Mouse (Mus musculus) fibroblast of lung, adult 2 months (primary cell): ENCODE measurements at regions not wholly inside any gene's neighbourhood (a gene's known extent, or its start where the extent isn't known, plus 50 kb on each side); places are given as distances from the start of the nearest gene placed in this dataset.

Experiments used
- DNase-seq: peaks from one replicate; pipeline ENCODE4 v3.0.0-alpha.2; 2011; ENCODE audit warnings: low read depth

DNA sequence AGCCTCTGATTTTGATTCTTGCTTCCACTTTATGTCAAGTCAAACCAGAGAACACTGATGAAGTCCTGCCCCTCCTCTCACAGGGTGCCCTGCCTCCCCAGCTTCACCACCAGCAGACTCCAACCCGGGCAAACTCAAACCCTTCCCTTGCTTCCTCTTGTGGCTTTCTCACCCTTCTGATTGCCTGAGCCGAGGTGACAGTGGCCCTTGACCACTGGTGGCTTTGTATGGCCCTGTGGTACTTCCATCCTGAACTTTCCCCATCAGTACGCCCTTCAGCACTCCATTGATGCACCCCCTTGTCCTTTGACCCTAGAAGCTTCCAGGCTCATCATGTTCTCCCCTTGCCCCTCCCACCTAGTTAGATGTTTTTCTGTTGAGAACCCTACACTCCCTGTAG, 287.0 kb downstream of the 3100002H09Rik start:
- DNase-seq, result no peak

DNA sequence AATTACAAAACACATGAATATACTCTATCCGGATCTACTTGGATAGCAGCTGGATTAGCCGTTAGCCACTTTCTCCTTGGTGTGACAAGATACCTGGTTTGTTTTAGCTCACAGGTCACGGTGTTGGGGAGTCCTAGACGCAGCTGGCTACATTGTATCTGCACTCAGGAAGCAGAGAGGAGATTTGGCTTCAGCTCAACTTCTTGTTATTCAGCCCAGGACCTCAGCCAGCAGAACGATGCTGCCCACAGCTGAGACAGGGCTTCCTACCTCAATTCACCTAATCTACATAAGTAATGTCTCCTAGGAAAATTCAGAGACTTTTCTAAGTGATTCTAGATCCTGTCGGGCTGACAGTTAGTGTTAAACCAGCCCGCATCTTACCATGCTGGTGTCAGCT, 289.4 kb downstream of the 3100002H09Rik start:
- no peak for DNase-seq

DNA sequence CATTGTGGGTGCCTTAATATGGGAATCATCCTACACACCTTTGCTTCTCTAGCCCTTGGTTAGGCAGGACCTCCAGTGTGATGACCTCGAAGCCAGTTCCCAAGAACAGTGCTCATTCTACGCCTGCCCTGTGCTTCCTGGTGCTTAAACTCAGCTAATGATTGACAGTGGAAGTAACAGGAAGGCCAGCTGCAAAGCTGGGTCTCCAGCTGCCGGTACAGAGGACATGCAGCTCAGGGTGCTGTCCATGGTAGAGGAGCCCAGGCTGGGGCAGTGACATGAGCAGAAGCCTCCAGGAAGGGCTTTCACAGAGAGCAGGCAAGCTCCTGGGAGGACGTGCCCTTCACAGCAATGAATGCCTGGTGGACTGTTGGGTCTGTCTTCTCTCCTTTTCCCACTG, 293.6 kb downstream of the 3100002H09Rik start:
- DNase-seq, result no peak

DNA sequence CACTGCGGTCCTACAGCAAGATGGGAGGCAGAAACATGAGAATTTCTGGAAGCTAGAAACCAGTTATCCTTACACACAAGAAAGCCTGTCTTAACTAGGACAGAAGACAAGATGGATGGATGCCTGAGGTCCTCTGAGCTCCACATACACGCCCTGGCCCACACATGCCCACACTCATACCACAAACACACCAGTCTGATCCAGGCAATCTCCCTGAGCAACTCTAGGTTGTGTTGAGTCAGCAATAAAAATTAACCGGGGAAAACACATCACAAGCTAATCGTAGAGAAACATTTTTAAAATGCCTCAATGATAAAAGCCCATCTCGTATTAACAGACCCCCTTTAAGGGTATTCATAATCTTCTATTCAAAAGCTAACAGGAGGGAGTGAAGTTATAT, 298.9 kb downstream of the 3100002H09Rik start:
- DNase-seq, result no peak

DNA sequence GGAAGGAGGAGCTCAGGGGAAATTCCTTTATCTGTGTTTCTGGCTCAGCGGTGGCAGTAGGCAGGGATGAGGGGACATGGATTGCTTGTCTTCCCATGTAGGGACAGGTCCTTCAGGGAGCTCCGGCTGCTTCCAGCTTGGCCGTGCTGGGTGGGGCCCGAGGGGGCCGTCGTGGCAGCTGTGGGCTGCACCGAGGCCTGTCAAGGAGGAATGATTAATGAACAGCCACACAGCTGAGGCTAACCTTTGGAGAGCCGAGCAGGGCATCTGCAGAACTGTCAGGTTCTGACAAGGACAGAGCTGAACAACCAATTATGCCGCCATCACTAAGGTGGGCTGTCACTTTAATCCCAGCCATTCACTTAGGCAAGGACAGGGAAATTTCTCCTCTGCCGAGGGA, 300.0 kb downstream of the 3100002H09Rik start:
- no peak for DNase-seq

DNA sequence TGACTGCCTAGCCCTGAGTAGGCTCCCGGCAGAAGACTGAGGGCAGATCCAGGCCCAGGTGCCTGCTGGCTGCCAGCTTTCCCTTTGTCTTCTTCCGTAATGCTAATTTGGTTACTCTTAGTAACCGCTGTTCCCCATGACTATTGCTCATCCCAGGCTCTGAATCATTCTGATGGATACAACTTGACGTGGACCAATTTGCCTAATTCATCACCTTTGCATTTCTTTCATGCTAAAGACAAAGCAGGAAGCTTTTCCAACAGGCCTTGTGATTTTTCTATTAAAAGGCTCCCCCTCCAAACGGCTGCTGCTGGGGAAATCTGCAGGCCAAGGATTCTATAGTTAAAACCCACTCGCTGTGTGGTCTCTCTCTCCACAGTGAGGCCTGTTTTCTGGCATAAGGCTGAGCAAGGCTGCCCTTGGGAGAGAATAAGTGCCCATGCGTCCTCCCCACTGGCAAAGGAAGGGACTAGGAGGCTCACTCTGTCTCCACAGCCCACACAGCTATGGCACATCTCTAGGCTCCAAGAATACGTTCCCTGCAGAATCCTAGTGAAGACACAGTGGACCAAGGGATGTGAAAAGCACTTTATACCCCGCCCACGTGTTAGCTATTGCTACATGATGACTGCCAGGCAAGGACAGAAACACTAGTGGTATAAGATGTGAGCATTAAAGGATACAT, 304.6 kb downstream of the 3100002H09Rik start:
- no peak for DNase-seq

DNA sequence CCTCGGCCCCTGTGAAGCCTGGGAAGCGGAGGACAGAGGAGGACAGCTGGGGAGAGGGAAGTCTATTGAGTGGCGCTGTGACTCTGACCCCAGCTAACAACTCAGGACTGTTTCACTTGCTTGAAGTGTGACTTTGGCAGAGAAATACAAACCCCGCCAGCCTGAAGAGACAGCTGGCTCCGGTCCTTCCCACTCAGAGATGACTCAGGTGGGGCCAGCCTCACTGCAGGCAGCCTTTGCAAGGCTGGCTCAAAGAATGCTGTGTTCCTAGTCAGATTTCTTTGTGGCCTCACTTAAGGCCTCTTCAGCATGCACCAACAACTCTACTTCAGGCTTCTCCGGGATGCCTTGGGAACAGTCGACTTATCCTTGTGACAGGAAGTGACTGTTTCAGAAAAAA, 307.7 kb downstream of the 3100002H09Rik start:
- DNase-seq, result no peak

DNA sequence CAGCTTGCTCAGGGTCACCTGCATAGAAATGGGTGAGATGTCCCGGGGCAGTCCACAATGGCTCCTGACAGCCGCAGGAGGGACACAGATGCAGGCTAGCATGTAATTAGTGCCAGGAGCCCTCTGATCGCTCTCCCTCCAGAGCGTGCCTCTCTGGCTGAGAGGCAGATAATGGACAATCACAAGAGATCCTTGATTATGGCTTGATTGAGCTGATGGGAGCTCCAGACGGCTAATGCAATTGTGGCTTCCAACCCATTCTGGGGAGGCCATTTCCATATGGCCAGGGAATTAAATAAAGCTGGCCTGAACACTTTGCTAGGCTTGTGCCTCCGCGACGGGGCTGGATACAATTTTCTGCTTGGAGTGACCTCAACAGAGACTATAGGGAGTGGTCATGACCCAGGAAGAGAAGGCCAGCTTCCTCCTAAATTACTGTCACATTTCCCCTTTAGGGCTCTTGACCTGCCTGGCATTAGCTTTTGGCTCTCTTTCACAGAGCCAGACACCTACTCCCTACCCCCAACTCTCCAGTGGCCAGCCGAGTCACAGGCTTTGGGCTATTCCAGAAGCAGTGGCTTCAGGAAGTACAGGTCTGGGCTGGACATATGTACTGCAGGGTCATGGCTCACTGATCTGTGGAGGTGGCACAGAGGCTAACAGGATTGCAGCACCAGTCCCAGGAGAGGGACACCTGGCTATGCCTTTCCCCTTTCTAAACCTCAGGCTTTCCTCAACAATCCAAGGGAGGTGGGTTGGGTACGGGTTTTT, 311.8 kb downstream of the 3100002H09Rik start:
- no peak for DNase-seq

DNA sequence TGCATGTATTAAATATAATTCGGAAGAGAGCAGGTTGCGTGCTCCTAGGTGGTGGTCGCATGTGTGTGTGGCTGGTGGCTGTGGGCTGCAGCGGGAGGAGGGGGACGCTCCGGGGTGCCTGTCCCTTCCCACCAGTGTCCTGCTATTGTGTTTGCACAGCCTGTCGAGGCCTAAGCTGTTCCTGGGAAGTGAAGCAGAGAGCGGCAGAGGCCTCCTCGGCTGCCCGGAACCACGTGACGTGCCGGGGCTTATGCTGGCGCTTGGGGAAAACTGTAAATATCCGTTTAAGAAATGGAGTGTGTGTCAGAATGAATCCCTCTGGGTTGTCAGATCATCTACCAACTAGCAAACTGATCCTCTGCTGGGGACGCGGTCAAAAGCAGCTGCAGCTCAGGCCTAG, 318.3 kb downstream of the 3100002H09Rik start:
- no peak for DNase-seq

DNA sequence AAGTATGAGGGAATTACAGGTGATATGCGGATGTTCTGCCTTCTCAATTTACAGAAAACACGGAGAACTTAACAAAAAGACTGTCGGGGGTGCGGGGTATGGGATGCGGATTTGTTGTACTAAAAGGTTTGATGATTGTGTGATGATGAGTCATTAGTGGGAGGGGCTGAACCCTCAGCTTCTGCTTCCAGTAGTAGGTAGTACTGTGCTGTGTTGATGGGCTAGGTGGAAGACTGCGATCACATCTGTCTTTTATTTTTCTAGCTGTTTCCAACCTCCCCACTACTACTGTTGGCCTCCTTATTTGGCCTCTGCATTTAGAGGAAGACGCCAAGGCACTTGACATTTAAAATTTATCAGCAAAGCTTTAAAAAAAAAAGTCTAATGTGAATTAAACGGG, 318.8 kb downstream of the 3100002H09Rik start:
- no peak for DNase-seq

DNA sequence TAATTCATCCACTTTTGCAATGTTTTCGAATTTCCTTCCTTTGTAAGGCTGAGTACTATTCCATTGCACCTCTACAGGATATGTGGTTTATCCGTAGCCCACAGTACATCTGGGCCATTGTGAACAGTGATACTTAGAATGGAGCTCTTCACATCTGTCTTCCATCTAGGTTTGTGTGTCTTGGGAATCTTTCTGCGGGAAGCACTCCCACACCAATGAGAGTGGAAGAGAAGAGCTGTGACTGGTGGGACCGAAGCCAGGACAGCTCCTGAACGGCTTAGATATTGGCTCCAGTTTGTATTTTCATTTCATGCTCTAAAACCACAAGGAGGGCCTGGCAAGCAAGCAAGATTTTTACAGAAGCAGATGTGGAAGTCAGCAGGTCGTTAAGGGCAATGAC, 323.1 kb downstream of the 3100002H09Rik start:
- no peak for DNase-seq

DNA sequence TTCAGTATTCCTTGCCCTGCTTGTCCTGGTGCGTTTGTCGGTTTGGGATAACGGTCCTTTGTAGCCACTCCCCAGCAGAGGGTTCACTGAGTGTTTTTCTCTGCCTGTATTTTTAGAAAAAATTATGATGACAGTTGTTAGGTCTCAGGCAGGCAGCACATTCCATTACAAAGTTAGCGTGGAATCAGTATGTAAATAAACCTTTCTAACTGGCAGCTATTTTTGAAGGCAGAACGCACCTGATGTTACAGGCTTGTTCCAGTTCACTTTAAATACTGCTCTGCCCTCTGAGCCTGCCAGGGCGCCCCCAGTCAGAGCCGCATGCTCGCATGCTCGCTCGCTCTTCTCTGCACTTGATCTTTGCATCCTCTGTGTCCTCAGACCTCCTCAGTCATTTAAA, 331.9 kb downstream of the 3100002H09Rik start:
- DNase-seq, result no peak

DNA sequence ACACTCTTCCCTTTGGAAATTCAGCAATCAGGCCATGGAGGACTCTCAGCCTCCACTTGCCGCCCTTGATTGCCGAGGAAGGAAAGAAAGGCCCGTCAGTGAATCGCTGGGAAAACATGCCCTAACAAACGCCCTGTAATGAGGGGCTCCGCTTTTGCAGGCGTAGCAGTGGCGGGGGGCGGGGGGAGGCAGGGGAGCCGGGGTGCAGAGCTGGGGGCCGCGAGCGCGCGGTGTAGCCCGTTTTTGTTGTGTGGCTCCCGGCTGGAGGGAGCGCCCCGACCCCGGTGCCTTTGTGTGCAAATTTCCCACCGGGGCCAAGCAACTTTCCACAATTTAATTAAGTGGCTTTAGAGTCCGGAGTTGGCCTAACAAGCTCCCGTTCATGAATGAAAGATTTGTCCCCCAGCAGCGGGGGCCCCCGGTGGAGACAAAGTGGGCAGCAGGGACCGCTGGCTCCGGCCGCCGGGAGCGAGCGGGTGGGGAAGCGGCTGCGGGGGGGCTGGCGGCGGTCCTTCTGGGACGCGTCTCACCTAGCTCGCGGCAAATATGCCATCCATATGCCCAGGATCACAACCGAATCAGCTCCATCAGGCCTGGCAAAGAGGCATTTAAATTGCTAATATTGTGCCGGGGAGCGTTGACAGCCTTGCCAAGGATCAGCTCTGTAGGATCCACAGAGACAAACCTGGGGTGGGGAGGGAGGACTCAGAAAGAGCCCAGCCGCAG, 333.0 kb downstream of the 3100002H09Rik start:
- no peak for DNase-seq

DNA sequence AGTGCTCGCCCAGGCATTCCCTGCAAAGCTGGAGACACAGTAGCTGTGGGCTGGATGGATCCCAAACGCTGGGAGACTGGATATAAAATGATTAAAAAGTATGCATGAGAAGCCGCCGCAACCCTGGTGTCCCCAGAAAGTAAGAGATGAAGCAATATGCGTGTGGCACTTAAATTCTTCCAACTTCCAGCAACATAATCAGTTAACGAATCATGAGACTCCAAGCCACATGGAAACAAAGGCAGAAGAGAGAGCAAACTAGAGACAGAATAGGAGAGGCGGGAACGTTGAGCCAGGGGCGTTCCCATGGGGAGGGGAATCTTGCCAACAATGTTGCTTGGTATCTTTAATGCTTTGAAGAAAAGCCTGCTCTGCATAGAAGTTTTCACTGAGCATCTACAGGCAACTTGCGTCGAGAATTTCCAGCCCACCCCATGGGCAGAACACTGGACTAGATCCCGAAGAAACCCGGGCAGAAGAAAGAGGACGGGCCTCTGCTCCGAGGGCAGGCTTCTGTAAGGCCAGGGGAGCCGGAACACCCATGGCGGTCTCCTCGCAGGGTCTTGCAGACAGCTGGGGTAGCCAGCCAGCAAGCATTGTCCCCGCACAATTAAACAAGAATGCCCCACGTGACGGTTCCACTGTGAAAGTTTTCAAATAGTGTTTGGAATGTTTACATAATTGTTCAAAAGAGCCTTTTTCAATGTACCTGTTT, 333.7 kb downstream of the 3100002H09Rik start:
- no peak for DNase-seq

DNA sequence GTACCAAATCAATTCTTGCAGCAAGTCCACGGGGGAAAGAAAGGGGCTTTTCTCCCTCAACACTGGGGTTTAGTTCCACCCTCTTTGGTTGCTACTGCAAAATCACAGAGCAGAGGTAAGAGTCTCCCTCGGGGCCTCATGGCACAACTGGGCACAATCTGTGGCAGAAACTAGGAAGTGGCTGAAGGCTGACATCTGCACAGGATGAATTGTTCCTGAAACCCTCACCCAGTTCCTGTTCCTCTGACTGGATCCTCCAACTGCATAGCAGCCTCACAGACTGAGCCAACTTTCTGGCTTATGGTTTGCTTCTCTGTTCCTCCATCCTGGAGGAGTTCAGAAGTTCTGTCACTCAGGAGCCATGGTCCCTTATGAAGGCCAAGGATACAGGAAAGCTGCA, 338.6 kb downstream of the 3100002H09Rik start:
- no peak for DNase-seq

DNA sequence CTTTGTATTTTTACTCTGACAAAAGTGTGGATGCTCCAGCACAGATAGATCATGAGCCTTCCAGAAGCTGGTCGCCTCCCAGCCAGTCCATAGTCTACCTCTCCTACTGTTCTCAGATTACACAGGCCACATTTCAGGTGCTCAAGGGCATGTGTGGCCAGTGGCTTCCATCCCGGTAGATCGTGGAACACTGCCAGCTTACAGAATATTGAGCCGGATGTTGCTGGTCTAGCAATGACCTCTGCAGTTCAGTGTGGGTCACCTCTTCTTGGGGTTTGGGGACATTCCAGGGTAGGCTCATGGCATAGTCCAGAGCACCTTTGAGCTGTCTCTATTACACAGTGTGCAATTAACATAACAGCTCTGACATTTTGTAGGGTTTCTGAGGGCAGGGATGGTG, 342.2 kb downstream of the 3100002H09Rik start:
- DNase-seq, result no peak

DNA sequence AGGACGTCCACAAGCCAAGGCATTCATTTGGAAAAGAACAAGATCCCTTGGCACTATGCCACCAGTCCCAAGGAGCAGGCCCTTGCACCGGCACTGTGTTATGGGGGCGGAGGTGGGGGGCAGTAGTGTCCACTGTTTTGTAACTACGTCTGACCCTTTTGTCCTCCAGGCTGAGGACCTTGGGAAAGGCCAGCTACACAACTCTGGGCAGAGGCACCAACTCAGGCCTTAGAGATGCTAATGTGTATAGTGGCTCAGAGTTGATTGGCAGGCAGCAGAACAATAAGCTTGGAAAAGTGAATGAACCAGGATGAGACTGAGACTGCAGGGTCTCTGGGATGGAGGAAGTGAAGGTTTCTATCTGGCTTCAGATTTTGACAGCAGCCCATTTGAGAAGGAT, 344.0 kb downstream of the 3100002H09Rik start:
- DNase-seq, result no peak

DNA sequence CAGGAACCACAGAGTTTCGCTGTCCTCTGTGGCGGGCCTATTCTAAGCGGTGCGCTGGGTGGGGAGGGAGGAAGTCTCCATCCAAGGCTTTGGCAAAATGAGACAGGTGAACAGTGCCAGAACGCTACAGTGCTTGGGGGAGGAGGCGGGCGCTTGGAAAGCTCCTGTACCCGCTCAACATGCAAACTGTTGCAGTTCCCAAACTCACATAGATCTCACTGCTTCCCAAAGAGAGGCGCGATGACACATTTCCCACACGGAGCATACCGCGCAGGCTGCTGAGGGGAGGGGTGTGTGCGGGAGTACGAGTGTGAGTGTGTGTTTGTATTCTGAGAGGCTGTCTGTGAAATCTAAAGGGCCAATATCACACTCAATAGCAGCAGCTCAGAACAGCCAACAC, 345.1 kb downstream of the 3100002H09Rik start:
- DNase-seq, result no peak

DNA sequence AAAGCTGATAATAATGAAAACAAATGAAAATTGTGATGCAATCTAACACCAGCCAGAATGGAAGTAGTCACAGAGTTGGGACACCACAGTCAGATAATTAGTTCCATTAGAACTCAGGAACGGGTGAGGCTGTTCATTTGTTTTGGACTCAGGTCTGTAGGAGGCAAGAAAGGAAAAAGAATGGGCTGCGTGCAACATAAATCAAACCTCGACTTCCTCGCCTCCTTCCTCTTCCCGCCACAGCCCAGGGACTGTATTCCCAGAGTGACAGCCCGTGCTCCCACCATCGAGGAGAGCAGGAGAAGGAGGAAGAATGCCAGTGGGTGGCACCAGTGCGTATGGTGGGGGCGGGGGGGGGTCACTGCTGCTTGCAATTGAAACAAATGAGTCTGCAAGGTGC, 339.2 kb upstream of the 4930535I16Rik start:
- no peak for DNase-seq

DNA sequence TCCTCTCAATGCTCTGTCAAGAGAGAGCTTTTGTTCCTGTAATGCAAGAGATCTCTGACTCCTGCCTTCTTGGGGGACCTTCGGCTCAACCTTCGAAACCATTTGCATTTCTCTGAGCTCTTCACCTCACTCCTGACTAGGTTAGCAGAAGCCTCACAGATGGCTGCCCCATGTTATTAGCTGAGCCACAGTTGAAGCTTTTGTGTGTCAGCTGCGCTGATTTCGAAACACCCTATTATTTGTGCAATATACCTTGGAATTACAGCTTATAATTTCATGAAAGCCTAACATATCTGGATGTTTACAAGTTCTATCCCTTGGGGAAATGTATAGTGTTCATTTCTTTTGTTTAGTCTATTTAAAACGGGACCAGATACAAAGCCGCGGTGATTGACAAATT, 338.7 kb upstream of the 4930535I16Rik start:
- DNase-seq, result no peak

DNA sequence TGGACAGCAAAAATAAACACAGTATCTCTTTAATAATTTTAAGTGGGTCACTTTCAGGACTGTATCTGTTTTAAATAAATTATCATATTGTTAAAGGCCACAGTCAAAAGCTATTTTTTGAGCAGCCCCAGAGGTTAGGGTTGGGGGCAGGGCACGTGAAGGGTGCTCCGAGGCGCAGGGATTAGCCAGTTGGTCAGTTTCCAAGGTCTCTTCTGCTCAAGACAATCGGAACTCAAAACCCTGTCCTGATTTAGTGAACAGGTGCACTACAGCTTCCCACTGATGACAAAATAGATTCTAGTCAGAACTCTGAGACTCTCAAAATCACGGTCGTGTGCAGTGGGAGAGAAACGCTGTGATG, 337.3 kb upstream of the 4930535I16Rik start:
- no peak for DNase-seq

DNA sequence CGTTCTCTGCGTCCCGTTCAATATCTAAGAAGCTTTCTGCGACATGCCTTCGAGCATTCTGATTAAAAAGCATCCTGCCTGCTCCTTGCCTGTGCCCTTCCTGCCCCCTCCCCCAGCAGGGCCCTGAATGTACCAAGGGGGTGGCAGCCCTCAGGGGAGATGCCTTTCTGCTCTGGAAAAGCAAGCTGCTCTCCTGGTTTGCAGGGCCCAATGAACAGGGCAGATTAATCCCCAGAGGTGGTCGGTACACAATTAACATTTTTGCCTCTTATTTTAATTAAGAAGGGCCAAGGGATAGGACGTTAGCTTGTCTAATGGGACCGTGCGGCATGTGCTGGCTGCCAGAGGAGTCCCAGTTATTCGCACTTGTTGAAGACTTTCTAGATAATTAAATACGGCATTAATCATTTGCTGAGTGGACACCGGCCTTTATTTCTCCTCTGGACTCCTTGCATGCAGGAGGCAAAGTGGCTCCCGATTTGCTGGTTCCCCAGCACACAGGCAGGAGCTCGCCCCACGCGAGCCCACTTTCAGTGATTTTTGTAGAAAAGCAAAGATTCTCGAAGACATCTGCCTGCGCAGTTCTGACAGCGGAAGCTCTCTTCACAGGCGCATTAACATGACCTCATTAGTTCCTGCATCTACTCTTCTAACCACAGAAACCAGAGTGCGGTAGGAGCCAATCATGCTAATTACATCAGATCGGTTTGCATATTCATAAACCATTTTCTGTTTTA, 336.8 kb upstream of the 4930535I16Rik start:
- no peak for DNase-seq
